Mouse (Mus musculus): Measurements from ENCODE around the gene Nek1.

- no peak for TF ChIP-seq CTCF (IDR thresholded peaks at IDR 0.05; ENCODE audit: control insufficient read depth, insufficient read depth, low read length)
- TF ChIP-seq POLR2A (IDR thresholded peaks at IDR 0.05; ENCODE audit: borderline replicate concordance, control insufficient read depth, low read depth, low read length) = no peak
Measured at GRCm38 (mm10) chr8:60964518-60964917, 28.5 kb upstream of the Nek1 start.
